Mouse (Mus musculus): ENCODE results near the gene Pxn.
"Not testable (repeated sequence)": the region's sequence is repeated elsewhere in the genome, so short reads cannot be mapped to it uniquely, and the experiment has no call there.

The Pxn gene

DNA sequence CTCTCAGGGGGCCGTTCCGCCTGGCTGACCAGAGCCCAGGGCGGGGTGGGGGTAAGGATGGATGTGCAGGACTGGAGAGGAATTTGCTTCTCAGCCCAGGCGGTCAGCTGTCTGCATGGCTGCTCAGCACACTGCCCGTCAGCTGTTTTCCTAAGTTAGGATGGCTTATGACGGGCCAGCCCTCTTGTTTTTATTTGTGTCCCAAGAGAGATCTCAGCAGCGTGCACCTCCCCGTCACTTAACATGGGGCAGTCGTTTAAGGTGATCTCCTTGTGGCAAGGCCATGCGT, 2.3 kb downstream of the Pxn start:
- DNase-seq (ENCODE audit: low read depth, low spot score) = no peak

DNA sequence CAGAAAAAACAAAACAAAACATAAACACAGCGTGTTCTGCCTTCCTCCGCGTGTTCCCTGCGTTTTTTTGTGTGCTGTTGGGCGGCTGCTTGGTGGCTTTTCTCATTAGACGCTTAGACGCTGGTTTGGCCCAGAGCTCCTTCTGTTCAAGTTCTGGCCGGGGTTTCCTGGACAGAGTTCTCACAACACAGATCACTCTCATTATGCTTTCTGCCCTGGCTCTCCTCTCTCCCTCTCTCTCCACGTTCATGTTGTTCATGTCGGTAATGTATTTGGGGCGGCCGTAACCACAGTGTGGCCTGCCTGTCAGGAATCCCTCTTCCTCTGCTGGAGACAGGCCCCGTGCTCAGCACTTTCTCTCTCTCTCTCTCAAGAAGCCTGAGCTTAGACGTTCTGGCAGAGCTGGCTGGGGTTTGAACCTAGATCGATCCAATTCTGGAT, 2.9 kb downstream of the Pxn start:
- DNase-seq (ENCODE audit: low read depth, low spot score) = no peak

DNA sequence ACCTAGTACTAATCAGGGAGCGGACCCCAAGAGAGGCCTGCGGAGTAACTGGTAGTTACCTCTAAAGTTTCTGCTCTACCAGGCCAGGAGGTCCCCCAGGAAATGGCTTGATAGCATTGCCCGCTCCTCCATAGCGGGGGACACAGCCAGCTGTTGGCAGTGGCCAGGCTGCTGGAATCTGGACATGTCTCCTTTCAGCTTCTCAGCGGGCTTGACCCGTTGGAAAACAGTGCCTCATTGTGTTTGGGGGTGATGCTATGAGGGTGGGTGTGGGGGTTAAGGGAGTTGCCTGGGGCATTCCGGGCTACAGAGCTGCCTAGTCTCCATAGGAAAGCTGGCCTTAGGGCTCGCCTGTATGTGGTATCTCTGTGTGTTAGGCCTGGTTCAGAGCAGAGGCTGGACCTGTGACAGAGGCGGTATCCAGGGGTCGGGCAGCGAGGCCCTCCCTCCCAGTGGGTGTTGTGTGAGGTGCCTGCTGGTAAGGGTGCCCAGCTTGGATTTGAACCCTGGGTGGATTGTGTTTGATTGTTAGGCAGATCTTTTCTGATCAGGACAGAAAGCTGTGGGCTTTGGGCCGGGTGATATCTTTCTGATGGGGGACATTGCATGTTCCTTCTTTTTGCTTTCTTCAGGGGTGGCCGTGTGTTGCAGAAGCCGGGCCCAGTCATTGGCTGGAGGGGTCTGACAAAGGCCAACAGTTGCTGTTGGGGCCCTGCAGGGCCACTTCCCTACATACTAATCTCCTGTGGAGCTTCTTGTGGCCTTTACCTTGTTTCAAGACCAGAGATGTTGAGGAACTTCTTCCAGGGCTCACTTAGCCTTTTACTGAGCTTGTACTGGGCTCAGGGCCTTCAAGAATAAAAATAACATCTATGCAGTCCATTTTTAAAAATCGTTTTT, 3.6 kb downstream of the Pxn start:
- DNase-seq (ENCODE audit: low read depth, low spot score) = no peak

DNA sequence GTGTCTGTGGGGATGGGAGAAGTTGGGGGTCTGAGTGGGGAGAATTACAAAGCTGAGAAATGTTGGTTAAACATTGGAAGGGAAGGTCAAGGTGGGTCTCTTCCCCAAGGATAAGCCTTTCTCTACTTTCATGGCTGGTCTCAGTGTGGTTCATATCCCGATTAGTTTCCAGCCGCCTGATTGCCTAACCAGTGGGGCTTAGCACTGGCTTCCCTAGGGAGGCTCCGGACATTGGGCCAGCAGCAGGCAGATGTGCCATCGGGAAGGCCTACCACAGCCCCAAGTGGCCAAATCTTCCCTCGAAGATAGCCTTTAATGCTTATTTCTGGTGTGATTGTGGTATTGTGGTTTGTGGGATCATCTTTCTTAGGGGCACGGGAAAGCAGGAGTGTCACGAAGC, 5.9 kb downstream of the Pxn start:
- no peak for DNase-seq (ENCODE audit: low read depth, low spot score)

DNA sequence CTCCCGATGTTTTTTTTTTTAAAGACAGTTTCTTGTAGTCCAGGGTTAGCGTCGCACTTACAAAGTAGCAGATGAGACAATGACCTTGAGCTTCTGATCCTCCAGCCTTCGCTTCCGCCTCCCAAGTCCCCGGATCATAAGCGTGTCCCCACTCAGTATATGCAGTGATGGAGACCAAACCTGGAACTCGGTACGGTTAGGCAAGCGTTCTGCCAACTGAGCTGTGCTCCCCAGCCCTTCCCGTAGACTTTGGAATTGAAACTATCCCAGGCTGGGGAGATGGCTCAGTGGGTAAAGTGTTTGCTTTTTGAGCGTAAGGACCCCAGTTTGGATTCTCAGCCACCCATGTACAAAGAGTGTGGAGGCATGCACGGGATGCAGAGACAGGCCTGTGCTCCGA, 6.8 kb downstream of the Pxn start:
- no peak for DNase-seq (ENCODE audit: low read depth, low spot score)

DNA sequence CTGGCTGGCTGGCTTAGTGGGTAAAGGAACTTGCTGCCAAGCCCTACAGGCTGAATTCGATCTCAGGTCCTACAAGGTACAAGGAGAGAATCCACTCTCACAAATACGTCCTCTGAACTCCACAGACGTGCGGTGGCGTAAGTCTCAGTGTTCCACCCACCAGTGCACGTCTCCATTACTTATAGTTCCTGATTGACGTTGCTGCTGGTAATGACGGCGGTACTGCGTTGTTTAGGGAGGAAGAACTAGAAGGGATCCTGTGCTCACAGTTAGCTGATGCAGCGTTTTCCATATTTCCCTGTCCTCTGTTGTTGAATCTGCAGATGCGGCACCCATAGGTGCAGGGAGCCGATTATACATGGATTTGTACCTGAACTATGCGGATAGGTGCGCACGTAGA, 7.2 kb downstream of the Pxn start:
- no peak for DNase-seq (ENCODE audit: low read depth, low spot score)

DNA sequence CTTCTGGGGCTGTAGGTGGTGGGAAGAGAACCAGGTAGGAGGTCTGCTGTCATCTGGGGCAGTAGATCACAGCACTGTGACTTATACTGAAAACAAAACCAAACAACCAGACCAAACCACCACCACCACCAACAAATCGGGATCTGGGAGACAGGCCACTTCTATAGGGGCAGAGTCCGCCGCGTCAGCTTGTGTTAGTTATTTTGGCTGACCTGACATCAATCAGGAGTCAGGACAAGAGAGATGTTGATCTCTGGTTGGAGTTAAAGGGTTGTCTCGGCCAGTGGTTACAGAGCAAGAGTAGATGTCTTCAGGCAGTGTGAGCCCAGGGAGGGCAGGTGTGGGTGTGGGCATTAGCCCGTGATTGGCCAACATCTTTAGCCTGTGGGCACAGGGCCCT, 7.9 kb downstream of the Pxn start:
- DNase-seq (ENCODE audit: low read depth, low spot score) = no peak

DNA sequence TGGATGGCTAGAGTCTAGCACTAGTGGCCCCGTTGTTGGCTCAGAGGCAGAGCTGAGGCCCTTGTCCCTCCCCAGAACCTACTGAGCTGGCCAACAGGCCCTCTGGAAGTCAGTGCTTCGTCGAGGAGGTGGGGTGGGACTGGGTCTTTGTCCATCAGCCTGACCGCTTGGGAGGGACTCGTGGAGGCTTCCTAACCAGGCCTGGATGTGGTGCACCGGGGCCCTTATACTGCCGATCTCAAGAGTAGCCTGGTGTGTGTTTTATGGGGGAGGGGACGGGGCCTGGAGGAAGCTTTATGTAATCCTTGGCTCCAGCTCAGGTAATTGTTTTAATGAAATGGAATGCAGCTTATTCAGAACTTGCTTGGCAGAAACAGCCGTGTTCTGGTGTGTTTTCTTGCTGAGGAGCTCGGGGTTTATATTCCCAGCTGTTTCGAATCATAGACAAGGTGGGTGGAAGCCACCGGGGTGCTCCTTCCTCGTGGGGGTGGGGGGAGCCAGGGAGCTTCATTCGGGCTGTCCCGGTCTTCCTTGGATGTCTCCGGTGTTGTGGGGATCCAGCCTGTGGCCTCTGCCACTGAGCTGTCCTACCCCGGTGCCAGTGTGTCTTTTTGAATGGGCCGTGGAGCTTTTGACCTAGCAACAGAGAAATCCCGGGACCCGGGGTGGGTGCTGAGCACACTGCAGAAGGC, 8.6 kb downstream of the Pxn start:
- no peak for DNase-seq (ENCODE audit: low read depth, low spot score)

DNA sequence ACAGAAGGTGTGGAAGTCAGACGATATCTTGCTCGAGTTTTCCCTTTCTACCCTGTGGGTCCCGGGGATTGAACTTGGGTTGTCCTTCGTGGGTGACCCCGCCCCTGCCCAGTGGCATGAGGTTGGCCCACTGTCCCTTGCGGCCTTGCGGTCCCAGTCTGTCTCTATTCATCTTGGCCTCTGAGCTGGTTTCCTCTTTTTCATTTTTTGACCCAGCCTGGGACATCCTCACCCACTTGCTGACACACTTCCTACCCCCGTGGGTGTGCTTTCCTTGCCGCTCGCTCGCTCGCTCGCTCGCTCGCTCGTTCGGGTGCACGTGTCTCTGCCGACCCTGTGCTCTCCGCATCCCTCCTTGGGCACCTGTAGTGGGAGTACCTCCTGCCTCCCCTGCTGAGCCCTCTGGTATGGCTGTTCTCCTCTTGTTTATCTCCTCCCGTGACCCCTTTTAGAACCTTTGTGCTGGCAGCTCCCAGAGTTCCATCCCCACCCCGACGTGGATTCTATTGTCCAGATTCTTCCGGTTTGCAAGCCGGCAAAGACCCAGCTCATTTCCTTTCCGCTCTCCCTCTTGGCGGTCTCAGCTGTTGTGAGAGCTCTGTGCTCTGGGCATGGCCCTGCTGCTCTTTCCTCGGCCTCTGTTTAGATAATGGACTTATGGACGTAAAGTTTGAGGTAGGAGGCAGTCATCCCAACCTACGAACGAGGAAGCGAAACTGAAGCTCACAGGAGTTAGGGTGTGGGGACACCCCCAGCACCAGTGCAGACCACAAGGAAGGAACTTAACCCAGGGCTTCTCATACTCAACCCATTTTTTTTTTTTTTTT, 9.8 kb downstream of the Pxn start:
- DNase-seq (ENCODE audit: low read depth, low spot score) = no peak

DNA sequence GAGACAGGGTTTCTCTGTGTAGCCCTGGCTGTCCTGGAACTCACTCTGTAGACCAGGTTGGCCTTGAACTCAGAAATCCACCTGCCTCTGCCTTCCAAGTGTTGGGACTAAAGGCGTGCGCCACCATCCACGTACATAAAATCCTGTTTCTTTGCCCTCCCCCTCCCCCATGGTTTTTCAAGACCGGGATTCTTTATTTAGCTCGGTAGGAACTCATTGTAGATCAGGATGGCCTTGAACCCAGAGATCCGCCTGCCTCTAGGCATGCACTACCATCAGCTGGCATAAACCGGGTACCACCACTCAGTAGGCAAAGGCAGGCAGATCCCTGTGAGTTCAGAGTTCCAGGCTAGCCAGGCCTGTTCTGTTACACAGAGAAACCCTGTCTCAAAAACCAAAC, 10.4 kb downstream of the Pxn start:
- DNase-seq (ENCODE audit: low read depth, low spot score) = no peak

DNA sequence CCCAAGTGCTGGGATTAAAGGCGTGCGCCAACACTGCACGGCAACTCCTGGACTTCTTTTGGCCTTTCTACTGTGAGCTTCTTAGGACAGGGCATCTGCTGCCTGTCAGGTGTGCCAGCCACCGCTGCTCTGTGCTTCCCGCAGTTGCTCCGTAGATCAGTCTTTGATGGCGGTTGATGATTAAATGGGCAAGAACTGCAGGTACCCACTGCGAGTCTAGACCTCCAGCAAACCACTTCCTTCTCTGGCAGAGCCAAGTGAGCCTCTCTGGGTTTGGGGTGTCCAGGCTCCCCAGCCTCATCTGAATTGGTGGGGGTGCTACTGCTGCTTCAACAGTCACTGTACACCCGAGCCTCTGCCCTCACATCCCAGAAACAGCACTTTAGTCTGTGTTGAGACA, 11.0 kb downstream of the Pxn start:
- no peak for DNase-seq (ENCODE audit: low read depth, low spot score)

DNA sequence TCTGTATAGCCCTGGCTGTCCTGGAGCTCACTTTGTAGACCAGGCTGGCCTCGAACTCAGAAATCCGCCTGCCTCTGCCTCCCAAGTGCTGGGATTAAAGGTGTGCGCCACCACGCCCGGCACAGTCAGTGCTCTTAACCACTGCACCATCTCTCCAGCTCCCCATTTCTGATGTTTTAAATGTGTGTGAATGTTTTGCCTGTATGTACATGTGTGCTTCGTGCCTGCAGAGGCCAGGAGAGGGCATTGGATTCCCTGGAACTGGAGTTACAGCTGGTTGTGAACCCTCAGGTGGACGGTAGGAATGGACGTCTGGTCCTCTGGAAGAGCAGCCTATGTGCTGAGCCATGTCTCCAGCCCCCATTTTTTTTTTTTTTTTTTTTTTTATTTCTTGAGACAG, 11.7 kb downstream of the Pxn start:
- not testable (repeated sequence) for DNase-seq (ENCODE audit: low read depth, low spot score)

DNA sequence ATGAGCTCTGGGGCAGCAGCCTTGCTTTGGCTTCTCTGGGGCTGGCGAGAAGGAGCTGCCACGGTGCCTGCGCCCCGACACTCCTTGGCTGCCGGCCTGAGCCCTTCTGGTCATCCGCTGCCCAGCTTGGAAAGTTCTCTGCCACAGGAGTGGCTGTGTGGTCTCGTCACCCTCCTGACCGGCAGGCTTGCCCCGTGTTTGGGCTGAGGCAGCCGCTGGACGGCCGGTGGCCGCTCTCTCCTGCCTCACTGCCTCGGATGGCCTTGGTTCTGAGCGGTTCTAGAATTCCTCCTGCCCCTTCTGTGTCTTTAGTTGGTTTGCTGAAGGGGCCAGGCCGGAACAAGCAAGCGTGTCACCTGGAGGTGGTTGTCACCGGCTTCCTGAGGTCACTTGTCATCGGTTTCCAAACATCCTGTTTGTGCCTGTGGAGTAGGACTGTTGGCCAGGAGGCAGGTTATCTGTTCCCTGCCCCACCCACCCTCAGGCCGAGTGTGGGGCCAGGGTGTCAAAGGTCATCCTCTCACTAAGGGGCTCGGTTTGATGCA, 13.9 kb downstream of the Pxn start:
- DNase-seq (ENCODE audit: low read depth, low spot score) = no peak

DNA sequence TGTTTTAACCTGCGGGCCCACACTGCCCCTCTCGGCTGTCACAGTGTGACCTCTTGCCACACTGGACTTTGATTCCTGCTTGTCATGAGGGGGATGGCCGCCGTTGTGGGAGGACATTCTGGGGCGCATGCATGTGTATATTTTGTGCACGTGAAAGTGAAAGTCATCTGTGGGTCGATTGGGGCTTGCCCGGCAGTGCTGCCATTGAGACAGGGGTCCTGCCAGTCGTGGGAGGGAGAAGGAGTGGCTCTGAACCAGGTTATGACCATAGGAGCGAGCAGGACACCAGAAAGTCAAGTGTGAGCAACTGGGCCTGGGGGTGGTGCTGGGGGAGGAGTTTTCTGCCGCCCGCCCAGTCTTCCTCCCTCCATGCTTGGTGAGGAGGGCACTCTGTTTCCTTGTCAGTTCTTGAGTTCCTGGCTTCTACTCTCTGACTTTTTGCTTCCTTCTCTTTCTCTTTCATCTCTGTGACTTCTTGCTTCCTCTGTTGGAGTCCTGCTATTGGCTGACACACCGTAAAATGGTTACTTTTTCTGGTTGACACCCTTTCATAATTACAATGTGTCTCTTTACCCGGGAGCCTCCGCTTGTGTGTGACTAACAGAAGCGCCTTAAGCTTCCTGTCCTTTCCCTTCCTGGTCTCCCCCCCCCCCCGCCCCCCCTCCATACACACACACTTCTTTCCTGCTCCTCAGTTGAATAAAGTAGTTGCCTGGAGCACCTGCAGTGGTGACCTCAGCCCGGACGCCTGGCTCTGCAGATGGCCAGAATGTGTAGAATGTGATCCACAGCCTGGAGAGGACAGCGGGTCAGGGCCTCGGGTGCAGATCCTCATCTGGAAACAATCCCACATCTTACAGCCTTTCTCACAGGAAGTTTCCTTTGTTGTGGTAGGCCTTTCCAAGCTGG, 15.3 kb downstream of the Pxn start:
- no peak for DNase-seq (ENCODE audit: low read depth, low spot score)

DNA sequence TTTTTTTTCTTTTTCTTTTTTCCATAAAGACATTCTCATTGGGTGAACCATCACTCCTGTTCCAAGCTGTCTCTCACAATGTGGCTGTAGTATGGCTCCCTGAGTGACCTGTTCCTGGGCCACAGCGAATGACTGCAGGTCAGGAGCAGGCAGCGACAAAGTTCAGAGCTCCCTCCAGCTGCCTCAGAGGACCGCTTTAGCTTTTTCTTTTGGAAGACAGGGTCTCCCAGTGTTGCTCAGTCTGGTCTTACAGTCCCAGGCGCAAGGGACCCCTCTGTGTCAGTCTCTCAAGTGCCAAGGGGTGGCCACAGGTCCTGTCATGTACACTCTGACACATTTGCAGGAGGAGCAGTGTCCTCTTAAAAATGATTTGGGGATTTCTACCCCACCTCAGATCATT, 16.1 kb downstream of the Pxn start:
- DNase-seq (ENCODE audit: low read depth, low spot score) = no peak

DNA sequence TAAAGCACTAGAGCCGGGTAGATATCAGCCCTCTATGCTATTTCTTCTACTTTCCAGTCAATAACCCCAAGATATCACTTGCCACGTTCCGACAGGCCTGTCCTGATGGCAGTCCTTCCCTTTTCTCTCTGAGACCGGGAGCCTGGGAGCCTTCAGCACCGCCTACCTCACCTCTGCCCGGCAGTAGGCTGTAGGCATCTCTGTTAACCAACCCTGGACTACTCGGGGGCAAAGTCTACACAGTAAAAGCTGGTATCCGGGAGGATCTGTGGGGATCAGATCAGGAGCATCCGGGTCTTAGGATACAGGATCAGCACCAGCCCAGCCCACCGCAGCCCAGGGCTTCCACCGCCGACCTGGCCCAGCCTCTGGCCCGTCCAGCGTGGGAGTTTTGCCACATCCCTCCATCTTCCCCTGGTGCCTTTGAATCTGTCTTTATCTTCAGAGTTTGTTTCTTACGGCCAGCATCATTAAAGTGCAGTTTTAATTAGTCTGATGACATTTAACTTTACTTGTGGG, 16.6 kb downstream of the Pxn start:
- no peak for DNase-seq (ENCODE audit: low read depth, low spot score)

DNA sequence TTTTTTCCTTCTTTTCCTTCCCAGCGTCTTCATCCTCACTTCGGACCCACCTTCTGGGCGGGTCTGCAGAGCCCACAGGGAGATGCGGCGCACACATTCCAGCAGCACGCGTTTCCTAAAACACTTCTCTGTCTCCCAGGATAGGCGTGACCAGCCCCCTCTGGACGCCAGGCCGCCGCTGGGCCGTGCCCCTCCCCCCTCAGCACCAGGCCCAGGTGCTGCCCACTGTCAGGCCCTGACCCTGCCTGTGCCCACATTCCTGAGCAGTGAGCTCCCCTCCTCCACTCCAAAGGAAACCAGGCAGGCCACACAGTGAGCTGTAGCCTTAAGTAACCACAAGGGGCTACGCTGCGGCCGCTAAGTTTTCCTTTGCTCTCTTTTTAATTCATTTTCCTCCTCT, 17.5 kb downstream of the Pxn start:
- DNase-seq (ENCODE audit: low read depth, low spot score) = no peak

DNA sequence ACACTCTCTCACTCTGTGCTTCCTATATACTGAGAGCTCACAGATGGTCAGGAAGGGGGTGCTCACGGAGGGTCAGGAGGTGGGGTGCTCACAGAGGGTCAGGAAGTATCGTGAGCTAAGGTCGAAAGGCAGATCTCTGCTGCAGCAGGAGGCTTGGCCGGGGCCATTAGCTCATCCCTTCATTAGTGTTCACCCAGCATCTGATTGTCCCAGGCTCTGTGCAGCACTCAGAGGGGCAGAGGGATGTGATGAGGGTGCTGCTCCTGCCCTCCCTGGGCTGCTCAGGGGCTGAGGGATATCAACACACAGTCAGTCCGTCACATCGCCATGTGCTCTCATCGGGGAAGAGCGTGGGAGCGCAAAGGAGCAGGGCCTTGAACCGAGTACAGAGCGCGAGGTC, 18.0 kb downstream of the Pxn start:
- DNase-seq (ENCODE audit: low read depth, low spot score) = no peak

DNA sequence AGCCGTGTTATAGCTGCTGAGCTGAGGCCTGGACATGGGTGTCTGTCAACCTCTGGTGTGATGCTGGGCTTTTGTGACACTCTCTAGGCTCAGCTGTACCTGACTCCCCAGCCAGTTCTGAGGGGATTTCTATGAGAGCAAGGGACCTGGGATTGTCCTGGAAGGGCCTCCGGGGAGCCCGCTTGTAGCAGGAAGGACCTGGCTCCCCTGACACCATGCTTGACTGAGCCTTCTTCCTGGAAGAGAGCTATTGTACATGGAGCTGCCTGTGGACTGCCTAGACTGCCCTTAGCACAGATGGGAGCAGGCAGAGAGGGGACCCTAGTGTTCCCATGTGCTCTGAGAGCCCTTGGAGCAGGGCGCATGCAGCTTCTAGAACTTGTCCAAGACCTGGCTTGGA, 18.9 kb downstream of the Pxn start:
- no peak for DNase-seq (ENCODE audit: low read depth, low spot score)

DNA sequence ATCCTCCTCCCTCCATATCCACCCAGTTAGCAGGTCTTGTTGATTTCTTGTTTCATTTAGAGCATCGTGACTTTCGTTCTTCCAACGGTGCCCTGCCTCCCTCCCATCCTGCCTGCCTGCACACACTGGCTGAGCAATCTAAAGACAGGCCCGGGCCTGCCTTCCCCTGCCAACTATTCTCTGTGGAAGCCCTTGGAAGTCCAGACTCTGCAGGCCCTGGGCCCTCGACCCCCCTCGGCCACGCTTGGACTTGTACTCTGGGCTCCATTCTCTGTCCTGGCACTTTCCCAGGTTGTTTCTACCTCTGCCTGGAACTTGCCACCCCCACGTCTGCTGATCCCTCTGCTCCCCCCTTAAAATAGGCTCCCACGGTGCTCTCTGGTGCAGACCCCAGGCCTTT, 19.5 kb downstream of the Pxn start:
- no peak for DNase-seq (ENCODE audit: low read depth, low spot score)

Data from c-Kit-negative CD71-positive TER-119-positive erythroid progenitor cells, embryonic 14.5 days (primary cell).